Mouse (Mus musculus) intestine, embryonic 16.5 days (tissue): Measurements from ENCODE around the gene Gde1. TPM values are rescaled to one million over a fixed set of nuclear protein-coding genes. Genes with fewer than 3 reads are reported as not detected.

Experiments
- ATAC-seq: fragments of 200-750 bp; cut with Nextera tagmentation; 2 replicates; pipeline ENCODE4 v1.8.0; 2017; ENCODE audit warnings: moderate TSS enrichment, moderate library complexity
- H3K27ac ChIP-seq: fragments of 300-500 bp; sonication (generic); 2 replicates; pipeline ENCODE4 v1.5.1; 2014; ENCODE audit warnings: mild to moderate bottlenecking, low read length
- H3K27me3 ChIP-seq: fragments of 300-500 bp; sonication (generic); replicated peaks from 2 replicates; pipeline ENCODE4 v1.6.1; 2014; ENCODE audit warnings: low read length, control low read depth, mixed read lengths; ENCODE audit not compliant: control insufficient read depth, insufficient read depth
- H3K36me3 ChIP-seq: fragments of 300-500 bp; sonication (generic); 2 replicates; pipeline ENCODE4 v1.6.1; 2014; ENCODE audit warnings: low read length, control low read depth; ENCODE audit not compliant: control insufficient read depth, insufficient read depth
- H3K4me1 ChIP-seq: fragments of 300-500 bp; sonication (generic); 2 replicates; pipeline ENCODE4 v1.6.1; 2014; ENCODE audit warnings: low read length, control low read depth, mixed read lengths; ENCODE audit not compliant: control insufficient read depth, insufficient read depth
- H3K4me2 ChIP-seq: fragments of 300-500 bp; sonication (generic); 2 replicates; pipeline ENCODE4 v1.6.1; 2014; ENCODE audit warnings: low read depth, low read length, control low read depth
- H3K4me3 ChIP-seq: fragments of 300-500 bp; sonication (generic); 2 replicates; pipeline ENCODE4 v1.5.1; 2014; ENCODE audit warnings: mild to moderate bottlenecking, low read length
- H3K9ac ChIP-seq: fragments of 300-500 bp; sonication (generic); 2 replicates; pipeline ENCODE4 v1.6.1; 2014; ENCODE audit warnings: low read depth, low read length
- H3K9me3 ChIP-seq: fragments of 300-500 bp; sonication (generic); 2 replicates; pipeline ENCODE4 v1.6.1; 2016; ENCODE audit warnings: low read length, control low read depth; ENCODE audit not compliant: control insufficient read depth
- WGBS: fragments of 180-500 bp; shearing (Covaris S2); extraction: QIAGEN DNeasy Blood & Tissue Kit; methylation state at CpG from one replicate; pipeline ENCODE4 v1.1.7; 2014; 5-methylcytosine and 5-hydroxymethylcytosine counted together
- polyA plus RNA-seq: library from polyadenylated mRNA; unstranded; fragments of >200 nt; fragmentation: Nextera tagmentation; extraction: Ambion mirVana; gene quantifications from 2 replicates; pipeline ENCODE4 v1.2.1, GENCODE M21; 2015

Gde1 gene
- polyA plus RNA-seq, 1 experiment from 2014 or later: 134 TPM

- no peak for ATAC-seq
- H3K4me2 ChIP-seq: no peak overlapping the region
- no peak overlapping the region for H3K27ac ChIP-seq
- peaks cover 14% of the 10 kb centered on the region for H3K4me1 ChIP-seq
- 70% methylated on average over 5 of the region's 5 CpGs for WGBS
- no peaks in the 10 kb centered on the region for H3K36me3 ChIP-seq
- no peaks in the 10 kb centered on the region for H3K9me3 ChIP-seq
- no peaks in the 10 kb centered on the region for H3K27me3 ChIP-seq
- no peak overlapping the region for H3K9ac ChIP-seq
- no peak overlapping the region for H3K4me3 ChIP-seq
Observed at GRCm38 (mm10) chr7:118710776-118711175, 5.2 kb upstream of the Gde1 start.

GRCm38 (mm10) chr7:118708002-118708401 lies 2.4 kb upstream of the Gde1 start:
- no peak overlapping the region for H3K4me2 ChIP-seq
- H3K27ac ChIP-seq: no peak overlapping the region
- no peak overlapping the region for H3K4me3 ChIP-seq
- H3K27me3 ChIP-seq: no peaks in the 10 kb centered on the region
- peaks cover 8% of the 10 kb centered on the region for H3K4me1 ChIP-seq
- H3K9ac ChIP-seq: no peak overlapping the region
- peak; percentile 26; the same call in 1 of the 2 replicates for ATAC-seq
- 61% methylated on average over 4 of the region's 4 CpGs for WGBS
- no peaks in the 10 kb centered on the region for H3K36me3 ChIP-seq
- H3K9me3 ChIP-seq: no peaks in the 10 kb centered on the region

- Histone ChIP-seq H3K4me1 (peaks cover 7% of the 10 kb centered on the region; the same call in 1 of the 2 replicates), H3K4me3 (no peak overlapping the region), H3K27me3 (no peaks in the 10 kb centered on the region), H3K27ac (no peak overlapping the region), H3K9ac (no peak overlapping the region), H3K36me3 (no peaks in the 10 kb centered on the region), H3K4me2 (no peak overlapping the region), H3K9me3 (no peaks in the 10 kb centered on the region)
- no peak for ATAC-seq
- WGBS: 43% methylated on average over 2 of the region's 2 CpGs
Observed at GRCm38 (mm10) chr7:118707216-118707615, 1.6 kb upstream of the Gde1 start.

- Histone ChIP-seq H3K9me3 (no peaks in the 10 kb centered on the region), H3K9ac (no peak overlapping the region), H3K4me2 (no peak overlapping the region), H3K36me3 (no peaks in the 10 kb centered on the region), H3K4me3 (no peak overlapping the region), H3K4me1 (peaks cover 7% of the 10 kb centered on the region; the same call in 1 of the 2 replicates), H3K27me3 (no peaks in the 10 kb centered on the region), H3K27ac (no peak overlapping the region)
- WGBS: 88% methylated on average over 5 of the region's 5 CpGs
- ATAC-seq: no peak
Observed at GRCm38 (mm10) chr7:118706488-118706887, 910 bp upstream of the Gde1 start.

- Histone ChIP-seq H3K27ac (0 out of 2 replicates have a peak overlapping the region, but pooled peaks have one; percentile 91), H3K4me3 (peak overlapping the region; percentile 85), H3K36me3 (no peaks in the 10 kb centered on the region), H3K4me2 (peak overlapping the region; percentile 51), H3K9ac (peak overlapping the region; percentile 85; the same call in 1 of the 2 replicates), H3K9me3 (no peaks in the 10 kb centered on the region), H3K27me3 (no peaks in the 10 kb centered on the region), H3K4me1 (peaks cover 7% of the 10 kb centered on the region; the same call in 1 of the 2 replicates)
- no peak for ATAC-seq
- 38% methylated on average over 6 of the region's 6 CpGs for WGBS
Observed at GRCm38 (mm10) chr7:118706051-118706450, 473 bp upstream of the Gde1 start.

- Histone ChIP-seq H3K9ac (no peak overlapping the region), H3K4me1 (peaks cover 7% of the 10 kb centered on the region; the same call in 1 of the 2 replicates), H3K36me3 (no peaks in the 10 kb centered on the region), H3K27me3 (no peaks in the 10 kb centered on the region), H3K9me3 (no peaks in the 10 kb centered on the region), H3K27ac (peak overlapping the region; percentile 91), H3K4me2 (peak overlapping the region; percentile 51), H3K4me3 (peak overlapping the region; percentile 85)
- WGBS: 61% methylated on average over 9 of the region's 9 CpGs
- peak; percentile 69 for ATAC-seq
Observed at GRCm38 (mm10) chr7:118704001-118704850, 1.4 kb downstream of the Gde1 start.

- Histone ChIP-seq H3K4me2 (peak overlapping the region; percentile 51; the same call in 1 of the 2 replicates), H3K27me3 (no peaks in the 10 kb centered on the region), H3K9ac (no peak overlapping the region), H3K9me3 (no peaks in the 10 kb centered on the region), H3K4me3 (no peak overlapping the region), H3K27ac (no peak overlapping the region), H3K4me1 (peaks cover 12% of the 10 kb centered on the region; the same call in 1 of the 2 replicates), H3K36me3 (peaks cover 3% of the 10 kb centered on the region; the same call in 1 of the 2 replicates)
- WGBS: 75% methylated on average over 15 of the region's 15 CpGs
- no peak for ATAC-seq
Observed at GRCm38 (mm10) chr7:118703144-118703561, 2.4 kb downstream of the Gde1 start.

GRCm38 (mm10) chr7:118698882-118699281 lies 6.7 kb downstream of the Gde1 start:
- Histone ChIP-seq H3K27me3 (no peaks in the 10 kb centered on the region), H3K36me3 (peaks cover 5% of the 10 kb centered on the region; the same call in 1 of the 2 replicates), H3K4me3 (no peak overlapping the region), H3K9ac (no peak overlapping the region), H3K27ac (no peak overlapping the region), H3K9me3 (no peaks in the 10 kb centered on the region), H3K4me1 (0 out of 2 replicates have a peak, but pooled peaks cover 8% of the 10 kb centered on the region), H3K4me2 (no peak overlapping the region)
- ATAC-seq: 0 out of 2 replicates have a peak, but pooled peaks have one; percentile 10
- WGBS: 76% methylated on average over 9 of the region's 9 CpGs

GRCm38 (mm10) chr7:118697168-118697567 lies 8.4 kb downstream of the Gde1 start:
- no peak for ATAC-seq
- 65% methylated on average over 4 of the region's 4 CpGs for WGBS

More at GRCm38 (mm10) chr7:118697168-118697567, 8.4 kb downstream of the Gde1 start:
- H3K4me1 ChIP-seq: 0 out of 2 replicates have a peak, but pooled peaks cover 4% of the 10 kb centered on the region
- H3K4me2 ChIP-seq: no peak overlapping the region
- no peak overlapping the region for H3K4me3 ChIP-seq
- no peaks in the 10 kb centered on the region for H3K9me3 ChIP-seq
- peaks cover 8% of the 10 kb centered on the region for H3K36me3 ChIP-seq
- no peak overlapping the region for H3K9ac ChIP-seq
- no peak overlapping the region for H3K27ac ChIP-seq
- no peaks in the 10 kb centered on the region for H3K27me3 ChIP-seq
